Mouse (Mus musculus) G1E-ER4 (cell line): ENCODE data around the gene Mrps31. TPM values are rescaled to one million over a fixed set of nuclear protein-coding genes. Genes with fewer than 3 reads are reported as not detected.

Experiments
- GATA1 ChIP-seq: IDR thresholded peaks from one replicate; pipeline ENCODE4 v1.8.0; 2012; ENCODE audit warnings: low read length, inconsistent platforms
- polyA plus RNA-seq: library from polyadenylated mRNA; stranded (reverse); fragments of >175 nt; gene quantifications from 2 replicates; pipeline ENCODE4 v1.2.3, GENCODE M21; 2012

Mrps31 gene
- polyA plus RNA-seq, 1 experiment = 1.3 TPM

GRCm38 (mm10) chr8:22410688-22411281 lies 376 bp upstream of the Mrps31 start:
- TF ChIP-seq GATA1 = no peak

DNA sequence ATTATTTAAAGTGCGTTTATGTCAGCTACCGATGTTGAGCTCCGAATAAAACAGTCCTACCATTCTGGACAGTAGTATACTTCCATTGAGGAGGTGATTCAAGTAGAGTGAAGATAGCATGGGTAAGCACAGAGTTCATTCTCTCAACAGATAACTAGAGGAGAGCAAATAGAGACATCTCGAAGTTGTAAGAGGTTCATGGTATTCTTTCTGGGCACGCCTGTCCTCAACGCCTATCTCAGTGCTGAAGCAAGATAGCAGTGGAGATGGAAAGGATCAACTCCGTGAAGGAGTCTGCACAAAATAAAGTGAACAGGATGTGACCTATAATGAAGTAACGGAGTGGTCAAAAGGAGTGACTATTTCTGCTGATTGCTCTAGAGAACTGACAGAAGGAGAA lies 810 bp downstream of the Mrps31 start:
- TF ChIP-seq GATA1 = no peak

Other genes with a start within 250 kb of the Mrps31 start
- gene Nek3, start 244.9 kb upstream of the Mrps31 start, polyA plus RNA-seq = 2.5 and 3.1 TPM in 2 replicates
- gene Ckap2, start 225.5 kb upstream of the Mrps31 start, polyA plus RNA-seq = 6.7 and 10.0 TPM in 2 replicates
- 9.0 and 12.8 TPM in 2 replicates for gene Vps36, start 218.6 kb upstream of the Mrps31 start, polyA plus RNA-seq
- not detected in 2 replicates for gene Thsd1, start 184.0 kb upstream of the Mrps31 start, polyA plus RNA-seq
- gene Tpte, start 127.9 kb upstream of the Mrps31 start, polyA plus RNA-seq = not detected in 2 replicates
- 10.1 and 11.3 TPM in 2 replicates for gene Slc25a15, start 12.8 kb upstream of the Mrps31 start, polyA plus RNA-seq